Mouse (Mus musculus): ENCODE data around the gene Gpr152. TPM values are rescaled to one million over a fixed set of nuclear protein-coding genes. Genes with fewer than 3 reads are reported as not detected.

Gene Gpr152
- polyA plus RNA-seq, 1 experiment from 2014 or later, result not detected

- Histone ChIP-seq H3K9me3 (replicated peaks) (no peaks in the 10 kb centered on the region), H3K4me1 (peaks cover 32% of the 10 kb centered on the region), H3K36me3 (peaks cover 9% of the 10 kb centered on the region), H3K4me2 (no peak overlapping the region), H3K27me3 (replicated peaks) (no peaks in the 10 kb centered on the region), H3K4me3 (replicated peaks) (no peak overlapping the region), H3K27ac (replicated peaks) (no peak overlapping the region), H3K9ac (replicated peaks) (no peak overlapping the region; the same call in 1 of the 2 replicates)
- 83% methylated on average over 12 of the region's 12 CpGs for WGBS
- no peak for ATAC-seq (ENCODE audit: low FRiP score)
These were observed 49.5 kb downstream of the Gpr152 start for GRCm38 (mm10) chr19:4189051-4189620.

- 68% methylated on average over 4 of the region's 4 CpGs for WGBS
- peaks cover 40% of the 10 kb centered on the region for H3K4me1 ChIP-seq
These were observed 51.3 kb downstream of the Gpr152 start, which contains the start of gene Tbc1d10c for GRCm38 (mm10) chr19:4190831-4191334. Gene Tbc1d10c (minus strand): TSS chr19:4191284.

GRCm38 (mm10) chr19:4191528-4192250 lies 52.1 kb downstream of the Gpr152 start, which contains the start of gene Ppp1ca:
Gene Ppp1ca (plus strand): TSS chr19:4192065.
- peak; percentile 92 for ATAC-seq (ENCODE audit: low FRiP score)
- Histone ChIP-seq H3K27ac (replicated peaks) (peak within 1 kb of the TSS; percentile 94), H3K4me3 (replicated peaks) (peak within 1 kb of the TSS; percentile 97), H3K36me3 (peaks cover 34% of the 10 kb centered on the region), H3K4me1 (peaks cover 48% of the 10 kb centered on the region), H3K27me3 (replicated peaks) (no peaks in the 10 kb centered on the region), H3K9me3 (replicated peaks) (no peaks in the 10 kb centered on the region), H3K9ac (replicated peaks) (peak within 1 kb of the TSS; percentile 99), H3K4me2 (peak within 1 kb of the TSS; percentile 93)
- WGBS, result 4% methylated on average over 45 of the region's 47 CpGs

More at GRCm38 (mm10) chr19:4190831-4191334, 51.3 kb downstream of the Gpr152 start, which contains the start of gene Tbc1d10c:
- Histone ChIP-seq H3K27ac (replicated peaks) (peak within 1 kb of the TSS; percentile 94), H3K9me3 (replicated peaks) (no peaks in the 10 kb centered on the region), H3K36me3 (peaks cover 26% of the 10 kb centered on the region), H3K4me3 (replicated peaks) (peak within 1 kb of the TSS; percentile 97), H3K27me3 (replicated peaks) (no peaks in the 10 kb centered on the region), H3K9ac (replicated peaks) (peak within 1 kb of the TSS; percentile 99), H3K4me2 (peak within 1 kb of the TSS; percentile 93)
- no peak for ATAC-seq (ENCODE audit: low FRiP score)

- Histone ChIP-seq H3K27ac (replicated peaks) (peak overlapping the region; percentile 94), H3K27me3 (replicated peaks) (no peaks in the 10 kb centered on the region), H3K9ac (replicated peaks) (peak overlapping the region; percentile 99), H3K4me3 (replicated peaks) (peak overlapping the region; percentile 97), H3K4me1 (peaks cover 50% of the 10 kb centered on the region), H3K9me3 (replicated peaks) (no peaks in the 10 kb centered on the region), H3K36me3 (peaks cover 41% of the 10 kb centered on the region), H3K4me2 (peak overlapping the region; percentile 93)
- peak; percentile 62 for ATAC-seq (ENCODE audit: low FRiP score)
- under 1% methylated on average over 44 of the region's 52 CpGs for WGBS
These were observed 52.8 kb downstream of the Gpr152 start for GRCm38 (mm10) chr19:4192251-4192985.

GRCm38 (mm10) chr19:4193129-4193528 lies 53.5 kb downstream of the Gpr152 start:
- H3K4me1 ChIP-seq, result peaks cover 50% of the 10 kb centered on the region
- ATAC-seq (ENCODE audit: low FRiP score), result no peak
- H3K36me3 ChIP-seq, result peaks cover 42% of the 10 kb centered on the region
- H3K9me3 ChIP-seq (replicated peaks), result no peaks in the 10 kb centered on the region
- H3K4me3 ChIP-seq (replicated peaks), result peak overlapping the region; percentile 97
- H3K27ac ChIP-seq (replicated peaks), result peak overlapping the region; percentile 94
- H3K4me2 ChIP-seq, result peak overlapping the region; percentile 93
- H3K9ac ChIP-seq (replicated peaks), result peak overlapping the region; percentile 99
- no peaks in the 10 kb centered on the region for H3K27me3 ChIP-seq (replicated peaks)
- 58% methylated on average over 6 of the region's 6 CpGs for WGBS

- H3K4me1 ChIP-seq, result peaks cover 51% of the 10 kb centered on the region
- H3K4me2 ChIP-seq, result peak overlapping the region; percentile 93; the same call in 1 of the 2 replicates
- WGBS, result 89% methylated on average over 8 of the region's 8 CpGs
- peaks cover 48% of the 10 kb centered on the region for H3K36me3 ChIP-seq
- no peak overlapping the region for H3K4me3 ChIP-seq (replicated peaks)
- ATAC-seq (ENCODE audit: low FRiP score), result no peak
- H3K9me3 ChIP-seq (replicated peaks), result no peaks in the 10 kb centered on the region
- H3K27me3 ChIP-seq (replicated peaks), result no peaks in the 10 kb centered on the region
- no peak overlapping the region for H3K9ac ChIP-seq (replicated peaks)
- 0 out of 2 replicates have a peak overlapping the region, but pooled peaks have one; percentile 13 for H3K27ac ChIP-seq (replicated peaks)
These were observed 54.6 kb downstream of the Gpr152 start for GRCm38 (mm10) chr19:4194021-4194724.

- no peak for ATAC-seq (ENCODE audit: low FRiP score)
- H3K27ac ChIP-seq (replicated peaks), result 0 out of 2 replicates have a peak overlapping the region, but pooled peaks have one; percentile 13
- H3K4me3 ChIP-seq (replicated peaks), result no peak overlapping the region
- 79% methylated on average over 12 of the region's 12 CpGs for WGBS
- peaks cover 51% of the 10 kb centered on the region for H3K36me3 ChIP-seq
- no peak overlapping the region for H3K9ac ChIP-seq (replicated peaks)
- H3K4me2 ChIP-seq, result no peak overlapping the region
- no peaks in the 10 kb centered on the region for H3K9me3 ChIP-seq (replicated peaks)
- no peaks in the 10 kb centered on the region for H3K27me3 ChIP-seq (replicated peaks)
- H3K4me1 ChIP-seq, result peaks cover 57% of the 10 kb centered on the region
These were observed 55.4 kb downstream of the Gpr152 start for GRCm38 (mm10) chr19:4194776-4195650.

Other genes with a start within 250 kb of the Gpr152 start
- gene Tcirg1, start 232.7 kb upstream of the Gpr152 start, polyA plus RNA-seq (2015; fragmentation: Nextera tagmentation; extraction: Ambion mirVana), result 20.3 and 29.0 TPM in 2 replicates
- gene Ndufs8, start 227.0 kb upstream of the Gpr152 start, polyA plus RNA-seq (2015; fragmentation: Nextera tagmentation; extraction: Ambion mirVana), result 308 and 330 TPM in 2 replicates
- 2.5 and 3.8 TPM in 2 replicates for gene Aldh3b1, start 210.0 kb upstream of the Gpr152 start, polyA plus RNA-seq (2015; fragmentation: Nextera tagmentation; extraction: Ambion mirVana)
- gene Unc93b1, start 204.6 kb upstream of the Gpr152 start, polyA plus RNA-seq (2015; fragmentation: Nextera tagmentation; extraction: Ambion mirVana), result 15.0 and 20.6 TPM in 2 replicates
- gene Aldh3b3, start 181.1 kb upstream of the Gpr152 start, polyA plus RNA-seq (2015; fragmentation: Nextera tagmentation; extraction: Ambion mirVana), result not detected in 2 replicates
- gene Aldh3b2, start 167.5 kb upstream of the Gpr152 start, polyA plus RNA-seq (2015; fragmentation: Nextera tagmentation; extraction: Ambion mirVana), result 0.20 and 1.6 TPM in 2 replicates
- gene Acy3, start 153.2 kb upstream of the Gpr152 start, polyA plus RNA-seq (2015; fragmentation: Nextera tagmentation; extraction: Ambion mirVana), result 2.8 and 4.6 TPM in 2 replicates
- 0.08 TPM in 1 of 2 replicates, not detected in the other for gene Tbx10, start 147.0 kb upstream of the Gpr152 start, polyA plus RNA-seq (2015; fragmentation: Nextera tagmentation; extraction: Ambion mirVana)
- 26.1 and 26.8 TPM in 2 replicates for gene Nudt8, start 139.2 kb upstream of the Gpr152 start, polyA plus RNA-seq (2015; fragmentation: Nextera tagmentation; extraction: Ambion mirVana)
- 4.5 and 5.7 TPM in 2 replicates for gene Gm49405, start 139.2 kb upstream of the Gpr152 start, polyA plus RNA-seq (2015; fragmentation: Nextera tagmentation; extraction: Ambion mirVana)
- 6.0 and 6.7 TPM in 2 replicates for gene Doc2g, start 136.5 kb upstream of the Gpr152 start, polyA plus RNA-seq (2015; fragmentation: Nextera tagmentation; extraction: Ambion mirVana)
- 262 and 279 TPM in 2 replicates for gene Ndufv1, start 127.0 kb upstream of the Gpr152 start, polyA plus RNA-seq (2015; fragmentation: Nextera tagmentation; extraction: Ambion mirVana)
- 552 and 568 TPM in 2 replicates for gene Gstp1, start 101.8 kb upstream of the Gpr152 start, polyA plus RNA-seq (2015; fragmentation: Nextera tagmentation; extraction: Ambion mirVana)
- gene Gstp2, start 93.8 kb upstream of the Gpr152 start, polyA plus RNA-seq (2015; fragmentation: Nextera tagmentation; extraction: Ambion mirVana), result 1.9 and 7.6 TPM in 2 replicates
- gene Gstp3, start 80.2 kb upstream of the Gpr152 start, polyA plus RNA-seq (2015; fragmentation: Nextera tagmentation; extraction: Ambion mirVana), result 1.1 TPM in 1 of 2 replicates, not detected in the other
- not detected in 2 replicates for gene Cabp2, start 58.2 kb upstream of the Gpr152 start, polyA plus RNA-seq (2015; fragmentation: Nextera tagmentation; extraction: Ambion mirVana)
- gene Cdk2ap2, start 42.6 kb upstream of the Gpr152 start, polyA plus RNA-seq (2015; fragmentation: Nextera tagmentation; extraction: Ambion mirVana), result 88.7 and 99.0 TPM in 2 replicates
- gene Pitpnm1, start 39.8 kb upstream of the Gpr152 start, polyA plus RNA-seq (2015; fragmentation: Nextera tagmentation; extraction: Ambion mirVana), result 72.1 and 80.9 TPM in 2 replicates
- gene Aip, start 13.9 kb upstream of the Gpr152 start, polyA plus RNA-seq (2015; fragmentation: Nextera tagmentation; extraction: Ambion mirVana), result 105 and 111 TPM in 2 replicates
- 0.20 and 0.28 TPM in 2 replicates for gene Cabp4, start 4.2 kb downstream of the Gpr152 start, polyA plus RNA-seq (2015; fragmentation: Nextera tagmentation; extraction: Ambion mirVana)
- gene Coro1b, start 8.8 kb downstream of the Gpr152 start, polyA plus RNA-seq (2015; fragmentation: Nextera tagmentation; extraction: Ambion mirVana), result 102 and 141 TPM in 2 replicates
- 1.0 and 52.3 TPM in 2 replicates for gene Ptprcap, start 13.8 kb downstream of the Gpr152 start, polyA plus RNA-seq (2015; fragmentation: Nextera tagmentation; extraction: Ambion mirVana)
- gene Rps6kb2, start 23.6 kb downstream of the Gpr152 start, polyA plus RNA-seq (2015; fragmentation: Nextera tagmentation; extraction: Ambion mirVana), result 54.4 and 56.3 TPM in 2 replicates
- gene Carns1, start 35.7 kb downstream of the Gpr152 start, polyA plus RNA-seq (2015; fragmentation: Nextera tagmentation; extraction: Ambion mirVana), result 5.9 and 6.4 TPM in 2 replicates
- gene Tbc1d10c, start 51.5 kb downstream of the Gpr152 start, polyA plus RNA-seq (2015; fragmentation: Nextera tagmentation; extraction: Ambion mirVana), result 0.74 and 20.7 TPM in 2 replicates
- gene Ppp1ca, start 52.3 kb downstream of the Gpr152 start, polyA plus RNA-seq (2015; fragmentation: Nextera tagmentation; extraction: Ambion mirVana), result 589 and 681 TPM in 2 replicates
- 24.3 and 27.2 TPM in 2 replicates for gene Rad9a, start 61.9 kb downstream of the Gpr152 start, polyA plus RNA-seq (2015; fragmentation: Nextera tagmentation; extraction: Ambion mirVana)
- gene Clcf1, start 74.5 kb downstream of the Gpr152 start, polyA plus RNA-seq (2015; fragmentation: Nextera tagmentation; extraction: Ambion mirVana), result 0.78 and 2.2 TPM in 2 replicates
- not detected in 2 replicates for gene AC109138.7, start 74.6 kb downstream of the Gpr152 start, polyA plus RNA-seq (2015; fragmentation: Nextera tagmentation; extraction: Ambion mirVana)
- gene Pold4, start 92.1 kb downstream of the Gpr152 start, polyA plus RNA-seq (2015; fragmentation: Nextera tagmentation; extraction: Ambion mirVana), result 24.7 and 28.0 TPM in 2 replicates
- 19.8 TPM in 2 replicates for gene Ssh3, start 129.4 kb downstream of the Gpr152 start, polyA plus RNA-seq (2015; fragmentation: Nextera tagmentation; extraction: Ambion mirVana)
- 63.0 and 75.4 TPM in 2 replicates for gene Ankrd13d, start 143.3 kb downstream of the Gpr152 start, polyA plus RNA-seq (2015; fragmentation: Nextera tagmentation; extraction: Ambion mirVana)
- 26.2 and 31.3 TPM in 2 replicates for gene Grk2, start 166.4 kb downstream of the Gpr152 start, polyA plus RNA-seq (2015; fragmentation: Nextera tagmentation; extraction: Ambion mirVana)